Mouse (Mus musculus) heart, adult 2 months (tissue): Measurements from ENCODE around the gene Tmem30b.
A peak's percentile ranks its signal among the peaks of the same experiment; 100 is the strongest.

Source experiments
- CTCF ChIP-seq: fragments of 200-600 bp; IDR thresholded peaks from 2 replicates; pipeline ENCODE4 v1.8.1; 2022; ENCODE audit warnings: antibody characterized with exemption, mild to moderate bottlenecking, moderate library complexity
- POLR2A ChIP-seq: fragments of 200-500 bp; IDR thresholded peaks from 2 replicates; pipeline ENCODE4 v1.6.1; 2011; ENCODE audit warnings: mild to moderate bottlenecking, low read depth, low read length, control low read depth; ENCODE audit not compliant: insufficient read depth

DNA sequence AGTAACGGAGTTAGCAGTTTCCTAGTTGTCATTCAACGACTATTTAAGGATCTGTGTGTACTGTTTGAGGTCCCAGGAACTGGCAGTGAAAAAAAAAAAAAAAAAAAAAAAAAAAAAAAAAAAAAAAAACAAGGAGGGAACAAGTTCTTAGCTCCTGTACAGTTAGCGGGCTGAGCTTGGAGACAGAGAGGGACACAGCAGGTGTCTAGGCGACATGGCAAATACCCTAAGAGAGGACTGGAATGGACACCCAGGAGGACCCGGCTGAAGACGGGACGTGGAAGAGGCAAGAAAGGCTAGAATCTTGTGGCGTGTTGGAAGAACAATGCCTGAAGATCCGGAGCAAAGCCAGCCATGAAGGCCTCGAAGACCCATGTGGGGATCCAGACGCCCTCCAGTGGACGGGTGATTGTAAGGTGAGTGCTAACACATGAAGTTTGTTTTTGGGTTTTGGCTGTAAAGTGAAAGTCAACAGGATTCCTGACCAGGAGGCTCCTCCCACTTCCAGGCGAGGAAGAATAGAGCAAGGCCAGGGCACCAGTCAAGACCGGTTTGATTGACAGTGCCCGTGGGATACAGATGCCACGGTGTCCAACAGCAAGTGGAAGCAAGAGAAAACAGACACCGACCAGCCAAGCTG, 8.6 kb downstream of the Tmem30b start:
- no peak for TF ChIP-seq POLR2A
- peak; percentile 46 for TF ChIP-seq CTCF
